Mouse (Mus musculus): ENCODE measurements at regions not wholly inside any gene's neighbourhood (a gene's known extent, or its start where the extent isn't known, plus 50 kb on each side); places are given as distances from the start of the nearest gene placed in this dataset.

- no peak for DNase-seq (ENCODE audit: low spot score in 2 of 2)
These were observed 58.5 kb downstream of the Zfp36l2 start for GRCm38 (mm10) chr17:84129204-84129603.

DNA sequence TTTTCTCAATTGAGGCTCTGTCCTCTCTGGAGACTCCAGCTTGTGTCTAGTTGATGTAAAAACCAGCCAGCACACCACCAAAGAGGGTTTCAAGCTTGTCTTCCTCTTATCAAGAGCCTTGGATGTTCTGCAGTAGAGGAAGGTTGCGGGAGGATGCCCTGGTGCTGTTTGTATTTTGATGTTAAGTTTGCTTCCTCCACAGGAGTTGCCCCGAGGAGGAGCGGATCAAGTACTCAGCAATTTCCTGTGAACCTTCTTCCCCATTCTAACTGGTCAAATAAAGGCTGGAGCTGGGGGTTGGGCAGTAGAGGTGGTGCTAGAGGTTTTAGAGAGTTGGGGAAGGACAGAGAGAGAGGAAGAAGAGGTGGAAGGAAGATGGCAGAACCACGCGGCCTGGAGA lies 59.5 kb downstream of the Zfp36l2 start:
- no peak for DNase-seq (ENCODE audit: low spot score in 2 of 2)

GRCm38 (mm10) chr17:84126168-84126567 lies 61.6 kb downstream of the Zfp36l2 start:
- DNase-seq (ENCODE audit: low spot score in 2 of 2), result no peak

DNA sequence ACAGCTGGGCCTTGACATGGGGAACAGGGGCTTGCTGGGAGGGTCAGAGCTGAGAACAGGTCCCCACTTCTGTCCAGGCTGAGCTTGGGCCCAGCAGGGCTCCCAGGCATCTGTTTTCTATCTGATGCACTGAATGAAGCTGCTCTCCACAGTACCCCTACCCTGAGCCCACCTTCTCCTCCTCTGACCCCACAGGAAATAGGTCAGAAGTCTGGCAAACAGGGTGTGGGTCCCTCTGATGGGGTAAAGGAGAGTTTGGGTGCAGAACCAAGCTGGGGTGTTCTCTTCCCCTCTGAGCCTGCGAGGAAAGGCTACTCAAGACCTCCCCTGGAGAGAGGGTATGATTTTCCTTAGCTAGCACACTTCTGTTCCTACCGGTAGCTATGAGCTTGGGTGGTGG lies 64.6 kb downstream of the Zfp36l2 start:
- no peak for DNase-seq (ENCODE audit: low spot score in 2 of 2)

- no peak for DNase-seq (ENCODE audit: low spot score in 2 of 2)
These were observed 65.1 kb downstream of the Zfp36l2 start for GRCm38 (mm10) chr17:84122486-84123131.

DNA sequence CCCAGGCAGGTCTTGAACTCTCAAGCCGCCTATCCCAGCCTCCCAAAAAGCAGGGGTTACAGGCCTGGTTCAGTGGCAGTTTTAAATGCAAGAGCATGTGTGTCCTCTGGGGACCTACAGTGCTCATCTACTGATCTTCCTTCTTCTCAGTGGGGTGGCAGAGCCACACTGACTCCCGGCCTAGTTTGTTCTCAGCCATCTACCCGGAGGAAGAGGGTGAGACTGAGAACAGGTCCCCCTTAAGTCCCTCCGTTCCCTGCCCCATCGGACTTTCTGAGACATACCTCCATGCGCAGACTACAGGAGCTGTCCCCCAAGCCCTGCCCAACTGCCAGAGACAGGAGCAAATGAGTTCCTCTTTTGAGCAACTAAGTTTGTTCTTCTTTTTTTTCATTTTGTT lies 66.5 kb downstream of the Zfp36l2 start:
- no peak for DNase-seq (ENCODE audit: low spot score in 2 of 2)

GRCm38 (mm10) chr17:84119221-84120017 lies 68.3 kb downstream of the Zfp36l2 start:
- DNase-seq (ENCODE audit: low spot score in 2 of 2), result peak; percentile 89

DNA sequence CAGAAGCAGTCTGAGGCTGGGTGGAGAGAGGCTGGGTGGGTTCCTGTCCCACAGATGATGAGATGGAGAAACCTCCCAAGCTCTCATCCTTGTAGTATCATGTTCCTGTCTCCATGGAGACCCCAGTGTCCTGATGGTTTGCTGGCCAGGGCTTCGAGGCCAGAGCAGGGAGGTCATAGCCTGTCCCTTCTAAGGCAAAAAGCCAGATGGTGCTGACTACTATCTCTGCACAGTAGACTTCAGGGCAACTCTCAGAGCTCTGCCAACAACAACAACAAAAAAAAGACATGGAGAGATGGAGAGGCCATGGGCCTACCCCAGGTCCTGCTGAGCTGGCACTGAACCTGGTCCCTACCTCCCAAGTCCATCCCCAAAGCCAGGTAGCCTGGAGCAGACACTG lies 69.0 kb downstream of the Zfp36l2 start:
- no peak for DNase-seq (ENCODE audit: low spot score in 2 of 2)

DNA sequence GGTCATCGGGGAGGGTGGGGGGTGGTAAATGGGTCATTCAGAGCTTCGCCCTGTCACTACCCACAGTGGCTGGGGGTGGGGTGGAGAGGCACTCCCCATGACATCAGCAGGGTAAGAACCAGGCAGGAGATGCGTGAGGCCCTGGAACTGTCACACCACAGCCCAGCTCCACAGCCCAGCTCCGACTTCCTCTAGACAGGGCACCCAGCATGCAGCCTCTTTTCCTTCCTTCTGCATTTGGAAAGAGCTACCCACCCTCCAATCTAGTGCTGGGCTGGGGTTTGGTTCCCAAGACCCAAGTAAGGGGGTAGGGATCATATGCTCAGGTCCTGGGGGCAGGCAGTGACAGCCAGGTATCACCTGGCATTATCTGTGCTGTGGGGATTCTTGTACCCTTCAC lies 69.5 kb downstream of the Zfp36l2 start:
- peak in 1 of 2 experiments; percentile 59 for DNase-seq (ENCODE audit: low spot score in 2 of 2)

- DNase-seq (ENCODE audit: low spot score in 2 of 2), result peak; percentile 54 to 56
These were observed 70.0 kb downstream of the Zfp36l2 start for GRCm38 (mm10) chr17:84117756-84118155.

GRCm38 (mm10) chr17:84116340-84117279 lies 71.1 kb downstream of the Zfp36l2 start:
- DNase-seq (ENCODE audit: low spot score in 2 of 2), result peak; percentile 62 to 64

GRCm38 (mm10) chr17:84115957-84116339 lies 71.8 kb downstream of the Zfp36l2 start:
- no peak for DNase-seq (ENCODE audit: low spot score in 2 of 2)

- DNase-seq (ENCODE audit: low spot score in 2 of 2), result peak in 1 of 2 experiments; percentile 27
These were observed 72.6 kb downstream of the Zfp36l2 start for GRCm38 (mm10) chr17:84115133-84115532.

GRCm38 (mm10) chr17:84114279-84114994 lies 73.3 kb downstream of the Zfp36l2 start:
- peak in 1 of 2 experiments; percentile 24 for DNase-seq (ENCODE audit: low spot score in 2 of 2)

- peak; percentile 92 to 99 for DNase-seq (ENCODE audit: low spot score in 2 of 2)
These were observed 74.0 kb downstream of the Zfp36l2 start for GRCm38 (mm10) chr17:84113608-84114278.

- no peak for DNase-seq (ENCODE audit: low spot score in 2 of 2)
These were observed 75.2 kb downstream of the Zfp36l2 start for GRCm38 (mm10) chr17:84112411-84113031.

GRCm38 (mm10) chr17:84111787-84112370 lies 75.9 kb downstream of the Zfp36l2 start:
- no peak for DNase-seq (ENCODE audit: low spot score in 2 of 2)

DNA sequence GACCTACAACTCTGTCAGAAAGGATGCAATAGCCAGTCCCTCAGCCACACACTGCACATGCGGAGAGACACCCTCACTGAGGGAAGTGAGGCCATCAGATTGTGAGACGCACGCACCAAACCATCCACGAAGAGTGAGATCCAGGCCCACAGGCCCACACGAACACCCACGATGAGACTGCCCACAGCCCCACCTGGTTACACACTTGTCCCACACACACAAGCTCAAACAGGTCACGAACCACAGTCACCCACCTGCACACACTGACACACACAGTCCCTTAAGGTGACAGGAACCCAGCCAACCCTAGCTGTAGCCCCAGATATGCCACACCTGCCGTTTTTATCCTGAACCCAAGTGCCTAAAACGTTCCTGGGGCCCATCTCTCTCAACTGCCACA lies 76.8 kb downstream of the Zfp36l2 start:
- DNase-seq (ENCODE audit: low spot score in 2 of 2), result no peak

GRCm38 (mm10) chr17:84110000-84110695 lies 77.6 kb downstream of the Zfp36l2 start:
- DNase-seq (ENCODE audit: low spot score in 2 of 2), result no peak

Measured in thymus, postnatal 10 days (tissue).